Mouse (Mus musculus): ENCODE measurements around the gene Abhd4. TPM values are rescaled to one million over a fixed set of nuclear protein-coding genes. Genes with fewer than 3 reads are reported as not detected.

Gene Abhd4
- polyA plus RNA-seq, 1 experiment = 65.9 TPM

DNA sequence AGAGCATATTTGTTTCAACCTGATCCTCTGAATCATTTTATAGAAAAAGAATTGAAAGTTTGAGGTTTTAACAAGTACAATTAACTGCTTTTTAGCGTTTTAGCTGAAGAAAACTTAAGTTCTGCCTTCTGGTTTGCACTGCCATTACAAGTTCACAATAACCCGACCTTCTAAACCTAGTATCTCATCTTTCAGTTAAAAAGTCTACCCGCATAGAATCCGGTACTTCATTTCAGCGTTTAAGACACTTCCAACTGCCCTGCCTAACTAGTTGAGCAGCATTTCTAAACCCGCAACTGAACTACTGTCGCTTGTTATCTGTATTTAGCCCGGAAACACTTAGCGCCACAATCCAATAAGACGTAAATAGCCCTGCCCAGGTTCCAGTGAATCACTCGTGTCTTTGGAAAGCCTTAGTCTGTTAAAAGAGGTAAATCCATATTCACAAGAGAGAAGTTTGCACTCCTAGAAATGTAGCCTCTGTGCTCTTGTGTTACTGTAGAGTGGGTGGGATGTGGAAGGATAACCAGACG, 748 bp downstream of the Abhd4 start:
- H3K79me2 ChIP-seq (ENCODE audit: control insufficient read depth, insufficient read depth) = peaks cover 38% of the 10 kb centered on the region
- H3K4me2 ChIP-seq (ENCODE audit: low read depth) = peak overlapping the region; percentile 93
- no peak overlapping the region for H3ac ChIP-seq (ENCODE audit: control insufficient read depth, insufficient read length)
- TF ChIP-seq SRF (IDR thresholded peaks at IDR 0.05; ENCODE audit: control insufficient read depth, insufficient read length, low read depth) (no peak), CEBPB (IDR thresholded peaks at IDR 0.05; ENCODE audit: insufficient read depth, poor library complexity, severe bottlenecking) (no peak), TCF3 (IDR thresholded peaks at IDR 0.05; ENCODE audit: insufficient read length, low read depth) (no peak), REST (IDR thresholded peaks at IDR 0.05; ENCODE audit: insufficient read depth, insufficient read length) (no peak), USF1 (IDR thresholded peaks at IDR 0.05; ENCODE audit: low read depth) (no peak), TCF12 (IDR thresholded peaks at IDR 0.05; ENCODE audit: insufficient read depth, poor library complexity, severe bottlenecking) (no peak), POLR2A (IDR thresholded peaks at IDR 0.05; ENCODE audit: insufficient read length, low read depth) (no peak), MAX (IDR thresholded peaks at IDR 0.05; ENCODE audit: low read depth) (no peak)
- H3K27me3 ChIP-seq (ENCODE audit: control insufficient read depth, insufficient read depth, insufficient read length) = no peaks in the 10 kb centered on the region
- H3K4me3 ChIP-seq = peak overlapping the region; percentile 85
- H3K36me3 ChIP-seq (ENCODE audit: control insufficient read depth, insufficient read depth) = no peaks in the 10 kb centered on the region

DNA sequence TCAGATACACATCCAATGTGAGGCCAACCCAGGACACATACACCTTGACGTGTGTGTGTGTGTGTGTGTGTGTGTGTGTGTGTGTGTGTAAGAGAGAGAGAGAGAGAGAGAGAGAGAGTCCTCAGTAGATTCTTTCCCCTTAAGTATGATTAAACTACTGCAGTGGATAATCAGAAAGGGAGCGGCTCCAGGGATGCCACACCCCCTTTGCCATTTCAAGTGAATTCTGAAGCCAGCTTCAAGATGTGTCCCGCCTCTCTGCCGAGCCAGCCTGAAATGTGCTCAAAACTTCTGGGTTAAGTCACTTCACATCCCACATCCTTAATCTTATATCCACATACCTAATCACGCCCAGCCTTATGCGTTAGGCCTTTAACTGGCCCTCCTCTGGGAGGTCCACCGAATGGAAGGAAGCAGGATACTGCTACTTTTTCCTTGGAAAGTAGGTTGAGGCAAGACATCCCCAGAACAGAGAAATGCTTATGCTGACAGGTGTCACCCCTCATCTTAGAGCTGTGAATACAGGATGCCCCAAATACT, 4.2 kb downstream of the Abhd4 start:
- TF ChIP-seq MAX (IDR thresholded peaks at IDR 0.05; ENCODE audit: low read depth) = no peak
- H3ac ChIP-seq (ENCODE audit: control insufficient read depth, insufficient read length) = no peak overlapping the region
- H3K4me3 ChIP-seq = no peak overlapping the region
- no peaks in the 10 kb centered on the region for H3K27me3 ChIP-seq (ENCODE audit: control insufficient read depth, insufficient read depth, insufficient read length)
- H3K79me2 ChIP-seq (ENCODE audit: control insufficient read depth, insufficient read depth) = peaks cover 5% of the 10 kb centered on the region
- peak overlapping the region; percentile 90 for H3K4me2 ChIP-seq (ENCODE audit: low read depth)
- no peaks in the 10 kb centered on the region for H3K36me3 ChIP-seq (ENCODE audit: control insufficient read depth, insufficient read depth)

DNA sequence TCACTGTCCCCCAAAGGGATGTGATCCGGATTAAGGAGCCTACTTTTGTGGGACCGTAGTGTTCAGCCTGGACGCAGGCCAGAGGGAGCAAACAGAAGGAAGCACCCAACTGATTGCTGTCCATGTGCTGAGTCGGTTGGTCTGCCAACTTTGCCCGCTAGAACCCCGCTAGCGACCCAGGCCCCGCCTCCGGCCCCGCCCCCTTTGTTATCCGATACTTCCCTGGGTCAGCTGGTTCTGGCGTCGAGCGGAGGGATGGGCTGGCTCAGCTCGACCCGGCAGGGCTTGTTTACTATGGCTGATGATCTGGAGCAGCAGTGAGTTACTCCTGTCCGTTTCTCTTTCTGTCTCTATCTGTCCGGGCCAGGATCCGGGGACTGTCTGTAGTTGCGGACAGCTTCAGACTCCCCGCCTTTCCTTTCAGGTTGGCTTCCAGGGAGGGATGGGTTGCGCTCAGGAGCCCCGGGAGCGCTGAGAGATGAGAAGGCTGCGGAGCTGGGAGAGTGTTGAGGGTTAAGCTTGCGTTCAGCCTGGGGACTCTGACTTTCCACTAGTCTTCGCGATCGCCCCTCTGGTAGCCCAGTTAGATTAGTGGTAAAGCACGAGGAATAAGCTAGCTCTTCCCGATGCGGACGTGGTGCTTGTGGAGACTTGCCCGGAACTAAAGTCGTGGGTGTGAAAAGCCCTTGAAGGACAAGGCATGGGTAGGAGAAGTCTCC, 5.2 kb downstream of the Abhd4 start:
- TF ChIP-seq CEBPB (IDR thresholded peaks at IDR 0.05; ENCODE audit: insufficient read depth, poor library complexity, severe bottlenecking) = no peak
- TF ChIP-seq USF1 (IDR thresholded peaks at IDR 0.05; ENCODE audit: low read depth) = peak; percentile 71
- TF ChIP-seq MYOG (IDR thresholded peaks at IDR 0.05; ENCODE audit: control insufficient read depth in 1 of 3, insufficient read depth in 1 of 3, insufficient read length in 2 of 3, low read depth in 2 of 3) = no peak
- TF ChIP-seq TCF12 (IDR thresholded peaks at IDR 0.05; ENCODE audit: insufficient read depth, poor library complexity, severe bottlenecking) = no peak
- TF ChIP-seq POLR2AphosphoS2 (IDR thresholded peaks at IDR 0.05; ENCODE audit: insufficient read length, low read depth) = peak; percentile 75
- TF ChIP-seq POLR2A (IDR thresholded peaks at IDR 0.05; ENCODE audit: insufficient read length, low read depth) = peak; percentile 74
- H3ac ChIP-seq (ENCODE audit: control insufficient read depth, insufficient read length) = no peak overlapping the region
- H3K4me3 ChIP-seq = peak overlapping the region; percentile 57
- no peaks in the 10 kb centered on the region for H3K36me3 ChIP-seq (ENCODE audit: control insufficient read depth, insufficient read depth)
- peak overlapping the region; percentile 90 for H3K4me2 ChIP-seq (ENCODE audit: low read depth)
- H3K27me3 ChIP-seq (ENCODE audit: control insufficient read depth, insufficient read depth, insufficient read length) = no peaks in the 10 kb centered on the region
- H3K79me2 ChIP-seq (ENCODE audit: control insufficient read depth, insufficient read depth) = no peaks in the 10 kb centered on the region

DNA sequence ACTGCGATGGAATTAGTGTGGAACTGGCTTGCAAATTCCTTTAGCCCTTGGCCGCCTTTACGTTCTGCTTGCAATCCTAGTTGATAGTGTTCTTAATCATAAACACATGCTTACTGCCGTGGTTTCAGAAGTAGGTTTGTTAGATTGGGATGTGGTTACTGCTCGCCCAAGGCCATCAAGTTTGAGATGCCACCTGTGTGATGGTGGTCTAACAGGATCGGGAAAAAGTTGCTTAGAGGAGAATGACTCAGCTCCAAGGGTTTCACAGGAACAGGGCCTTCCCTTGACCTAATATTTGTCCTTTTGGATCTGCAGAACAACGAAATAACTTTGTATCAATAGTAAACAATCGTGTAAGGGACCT, 5.7 kb downstream of the Abhd4 start:
- no peaks in the 10 kb centered on the region for H3K36me3 ChIP-seq (ENCODE audit: control insufficient read depth, insufficient read depth)
- H3K79me2 ChIP-seq (ENCODE audit: control insufficient read depth, insufficient read depth) = no peaks in the 10 kb centered on the region
- TF ChIP-seq REST (IDR thresholded peaks at IDR 0.05; ENCODE audit: insufficient read depth, insufficient read length) = no peak
- TF ChIP-seq CEBPB (IDR thresholded peaks at IDR 0.05; ENCODE audit: insufficient read depth, poor library complexity, severe bottlenecking) = no peak
- TF ChIP-seq POLR2A (IDR thresholded peaks at IDR 0.05; ENCODE audit: insufficient read length, low read depth) = no peak
- no peak for TF ChIP-seq USF1 (IDR thresholded peaks at IDR 0.05; ENCODE audit: low read depth)
- TF ChIP-seq SRF (IDR thresholded peaks at IDR 0.05; ENCODE audit: control insufficient read depth, insufficient read length, low read depth) = no peak
- TF ChIP-seq E2F4 (IDR thresholded peaks at IDR 0.05; ENCODE audit: insufficient read depth) = no peak
- TF ChIP-seq TCF3 (IDR thresholded peaks at IDR 0.05; ENCODE audit: insufficient read length, low read depth) = no peak
- peak overlapping the region; percentile 90 for H3K4me2 ChIP-seq (ENCODE audit: low read depth)
- H3ac ChIP-seq (ENCODE audit: control insufficient read depth, insufficient read length) = no peak overlapping the region
- H3K4me3 ChIP-seq = peak overlapping the region; percentile 57
- H3K27me3 ChIP-seq (ENCODE audit: control insufficient read depth, insufficient read depth, insufficient read length) = no peaks in the 10 kb centered on the region

DNA sequence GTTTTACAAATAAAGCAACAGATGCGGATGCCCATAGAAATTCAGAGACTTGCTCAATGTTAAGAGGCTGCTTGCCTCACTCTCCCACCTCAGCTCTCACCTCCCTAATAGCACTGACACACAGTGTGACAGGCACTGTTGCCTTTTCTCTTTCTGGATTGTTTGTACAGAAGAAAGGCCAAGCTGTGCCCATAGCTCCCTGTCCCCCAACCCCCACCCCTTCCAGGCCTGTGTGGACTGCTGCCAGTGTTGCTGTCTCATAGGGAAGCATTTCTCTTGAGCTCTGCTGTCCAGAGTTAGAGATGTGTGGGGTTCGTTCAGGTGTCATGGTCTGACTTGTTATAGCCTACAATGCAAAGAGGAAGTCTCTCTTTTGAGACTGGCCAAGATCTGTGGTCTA, 6.2 kb downstream of the Abhd4 start:
- TF ChIP-seq MAX (IDR thresholded peaks at IDR 0.05; ENCODE audit: low read depth) (no peak), MYOG (IDR thresholded peaks at IDR 0.05; ENCODE audit: control insufficient read depth in 1 of 3, insufficient read depth in 1 of 3, insufficient read length in 2 of 3, low read depth in 2 of 3) (no peak), MYOD1 (IDR thresholded peaks at IDR 0.05; ENCODE audit: control insufficient read depth in 1 of 3, insufficient read length in 2 of 3, low read depth in 2 of 3) (no peak), REST (IDR thresholded peaks at IDR 0.05; ENCODE audit: insufficient read depth, insufficient read length) (no peak), CEBPB (IDR thresholded peaks at IDR 0.05; ENCODE audit: insufficient read depth, poor library complexity, severe bottlenecking) (no peak), POLR2AphosphoS2 (IDR thresholded peaks at IDR 0.05; ENCODE audit: insufficient read length, low read depth) (no peak), TCF12 (IDR thresholded peaks at IDR 0.05; ENCODE audit: insufficient read depth, poor library complexity, severe bottlenecking) (no peak), SRF (IDR thresholded peaks at IDR 0.05; ENCODE audit: control insufficient read depth, insufficient read length, low read depth) (no peak), E2F4 (IDR thresholded peaks at IDR 0.05; ENCODE audit: insufficient read depth) (no peak), POLR2A (IDR thresholded peaks at IDR 0.05; ENCODE audit: insufficient read length, low read depth) (no peak), TCF3 (IDR thresholded peaks at IDR 0.05; ENCODE audit: insufficient read length, low read depth) (no peak), USF1 (IDR thresholded peaks at IDR 0.05; ENCODE audit: low read depth) (no peak)
- H3K4me3 ChIP-seq = peak overlapping the region; percentile 57
- peak overlapping the region; percentile 90 for H3K4me2 ChIP-seq (ENCODE audit: low read depth)
- no peaks in the 10 kb centered on the region for H3K79me2 ChIP-seq (ENCODE audit: control insufficient read depth, insufficient read depth)
- H3ac ChIP-seq (ENCODE audit: control insufficient read depth, insufficient read length) = no peak overlapping the region
- H3K27me3 ChIP-seq (ENCODE audit: control insufficient read depth, insufficient read depth, insufficient read length) = no peaks in the 10 kb centered on the region
- H3K36me3 ChIP-seq (ENCODE audit: control insufficient read depth, insufficient read depth) = no peaks in the 10 kb centered on the region

All from myocyte (in vitro differentiated cells).